8 mouse cellular contexts compared by ENCODE assay signal in genomic region chr3:75556695-75557291, GRCm38 (mm10). TPM values are rescaled to one million over a fixed set of nuclear protein-coding genes. Genes with fewer than 3 reads are reported as not detected.
A peak's percentile ranks its signal among the peaks of the same experiment; 100 is the strongest.
DNase-seq lines count a peak whose midpoint lies in the region; ATAC-seq and TF ChIP-seq lines count a peak whose summit lies in the region.

Pdcd10 (minus strand) TSS chr3:75556856.

- H3K4me1 ChIP-seq in heart, embryonic 12.5 days (replicated peaks) = peaks cover 10% of the 10 kb centered on the region; the same call in 1 of the 2 replicates
- H3K4me1 ChIP-seq in kidney, postnatal 0 days (replicated peaks; ENCODE audit: insufficient read depth, low read length) = 0 out of 2 replicates have a peak, but pooled peaks cover 3% of the 10 kb centered on the region
- peaks cover 8% of the 10 kb centered on the region; the same call in 1 of the 2 replicates for H3K4me1 ChIP-seq in liver, embryonic 11.5 days (replicated peaks; ENCODE audit: control insufficient read depth, insufficient read depth, low read length)
- no peaks in the 10 kb centered on the region for H3K4me1 ChIP-seq in stomach, embryonic 14.5 days (ENCODE audit: control insufficient read depth, insufficient read depth, low read length)

- H3K9ac ChIP-seq in heart, embryonic 12.5 days = peak within 1 kb of the TSS; percentile 96
- peak within 1 kb of the TSS; percentile 87 for H3K9ac ChIP-seq in kidney, postnatal 0 days (ENCODE audit: low read depth, low read length)
- H3K9ac ChIP-seq in liver, embryonic 11.5 days (ENCODE audit: low read depth, low read length) = peak within 1 kb of the TSS; percentile 73
- H3K9ac ChIP-seq in stomach, embryonic 14.5 days (replicated peaks; ENCODE audit: low read depth, low read length) = peak within 1 kb of the TSS; percentile 79

- peak within 1 kb of the TSS; percentile 89 for H3K4me2 ChIP-seq in heart, embryonic 12.5 days
- H3K4me2 ChIP-seq in kidney, postnatal 0 days (ENCODE audit: low read length) = peak within 1 kb of the TSS; percentile 68
- H3K4me2 ChIP-seq in liver, embryonic 11.5 days = peak within 1 kb of the TSS; percentile 80
- H3K4me2 ChIP-seq in stomach, embryonic 14.5 days (replicated peaks; ENCODE audit: low read depth, low read length) = peak within 1 kb of the TSS; percentile 92

- H3K4me3 ChIP-seq in heart, embryonic 12.5 days = peak within 1 kb of the TSS; percentile 98
- peak within 1 kb of the TSS; percentile 76 for H3K4me3 ChIP-seq in kidney, postnatal 0 days (replicated peaks; ENCODE audit: low read depth, low read length)
- H3K4me3 ChIP-seq in liver, embryonic 11.5 days (ENCODE audit: low read depth, low read length) = peak within 1 kb of the TSS; percentile 85
- H3K4me3 ChIP-seq in stomach, embryonic 14.5 days (ENCODE audit: low read depth, low read length) = peak within 1 kb of the TSS; percentile 91

- peak; percentile 47 for TF ChIP-seq CTCF in kidney, postnatal 0 days (IDR thresholded peaks at IDR 0.05; ENCODE audit: low read depth)

- no peaks in the 10 kb centered on the region for H3K9me3 ChIP-seq in heart, embryonic 12.5 days (replicated peaks)
- H3K9me3 ChIP-seq in kidney, postnatal 0 days (replicated peaks; ENCODE audit: low read length) = no peaks in the 10 kb centered on the region
- H3K9me3 ChIP-seq in liver, embryonic 11.5 days (ENCODE audit: control insufficient read depth, low read length) = no peaks in the 10 kb centered on the region
- no peaks in the 10 kb centered on the region for H3K9me3 ChIP-seq in stomach, embryonic 14.5 days (ENCODE audit: control insufficient read depth, low read depth, low read length)

- WGBS in heart, embryonic 12.5 days = 0% methylated on average over 35 of the region's 35 CpGs
- WGBS in kidney, postnatal 0 days = under 1% methylated on average over 35 of the region's 35 CpGs
- under 1% methylated on average over 35 of the region's 35 CpGs for WGBS in liver, embryonic 11.5 days
- under 1% methylated on average over 35 of the region's 35 CpGs for WGBS in stomach, embryonic 14.5 days

- H3K27me3 ChIP-seq in heart, embryonic 12.5 days (replicated peaks) = no peaks in the 10 kb centered on the region
- H3K27me3 ChIP-seq in kidney, postnatal 0 days (ENCODE audit: insufficient read depth, low read length) = no peaks in the 10 kb centered on the region
- H3K27me3 ChIP-seq in liver, embryonic 11.5 days (replicated peaks; ENCODE audit: control insufficient read depth, insufficient read depth, low read length) = no peaks in the 10 kb centered on the region
- no peaks in the 10 kb centered on the region for H3K27me3 ChIP-seq in stomach, embryonic 14.5 days (ENCODE audit: control insufficient read depth, insufficient read depth, low read length)

- peak; percentile 90 for ATAC-seq in erythroid progenitor cell, adult 5-6 weeks (replicated peaks; ENCODE audit: low FRiP score, poor library complexity, severe bottlenecking)
- ATAC-seq in heart, embryonic 12.5 days (ENCODE audit: insufficient number of reproducible peaks, low FRiP score) = peak; percentile 99
- peak; percentile 98 for ATAC-seq in kidney, postnatal 0 days (replicated peaks; ENCODE audit: low FRiP score, low read depth)
- peak; percentile 94 for ATAC-seq in liver, embryonic 11.5 days (replicated peaks; ENCODE audit: low FRiP score)
- ATAC-seq in stomach, embryonic 14.5 days (ENCODE audit: insufficient number of reproducible peaks, insufficient read depth, low FRiP score, low read depth) = peak; percentile 97

- peak within 1 kb of the TSS; percentile 69 for H3K27ac ChIP-seq in heart, embryonic 12.5 days (ENCODE audit: poor library complexity, severe bottlenecking)
- H3K27ac ChIP-seq in kidney, postnatal 0 days = peak within 1 kb of the TSS; percentile 92
- H3K27ac ChIP-seq in liver, embryonic 11.5 days (ENCODE audit: low read depth, low read length) = peak within 1 kb of the TSS; percentile 81
- peak within 1 kb of the TSS; percentile 66 for H3K27ac ChIP-seq in stomach, embryonic 14.5 days (ENCODE audit: low read length)

- peak; percentile 100 for DNase-seq in CD4-positive helper T cell, adult 2 months (ENCODE audit: low read depth, low spot score)
- peak; percentile 100 for DNase-seq in brain, embryonic 18.5 days (ENCODE audit: low read depth, low spot score)
- DNase-seq in kidney, postnatal 0 days (ENCODE audit: low spot score) = peak; percentile 100
- peak; percentile 98 for DNase-seq in liver, embryonic 11.5 days (ENCODE audit: low spot score)
- peak; percentile 100 for DNase-seq in naive thymus-derived CD4-positive, alpha-beta T cell, adult 2 months (ENCODE audit: low read depth)

- H3K36me3 ChIP-seq in heart, embryonic 12.5 days = no peaks in the 10 kb centered on the region
- no peaks in the 10 kb centered on the region for H3K36me3 ChIP-seq in kidney, postnatal 0 days (ENCODE audit: insufficient read depth, low read length)
- H3K36me3 ChIP-seq in liver, embryonic 11.5 days (ENCODE audit: control insufficient read depth, insufficient read depth, low read length) = no peaks in the 10 kb centered on the region
- H3K36me3 ChIP-seq in stomach, embryonic 14.5 days (ENCODE audit: control insufficient read depth, insufficient read depth, low read length) = no peaks in the 10 kb centered on the region

RNA-seq across cellular contexts. Expression of gene Pdcd10, which starts in this region (rescaled TPM):
- total RNA-seq in erythroid progenitor cell, adult 5-6 weeks (2015; ENCODE audit: low replicate concordance) = 38.6 and 38.9 TPM in 2 replicates
- total RNA-seq in erythroid progenitor cell, adult 5-6 weeks (2017; ENCODE audit: low replicate concordance) = 60.8 and 67.1 TPM in 2 replicates
- 62.5 and 64.4 TPM in 2 replicates for polyA plus RNA-seq in heart, embryonic 12.5 days (2016; fragmentation: Nextera tagmentation; extraction: Ambion mirVana)
- 123 and 131 TPM in 2 replicates for polyA plus RNA-seq in kidney, postnatal 0 days (2015; fragmentation: Nextera tagmentation; extraction: Ambion mirVana)
- polyA plus RNA-seq in liver, embryonic 11.5 days (2014; fragmentation: Nextera tagmentation; extraction: Ambion mirVana) = 96.1 and 104 TPM in 2 replicates
- 110 and 114 TPM in 2 replicates for polyA plus RNA-seq in stomach, embryonic 14.5 days (2014; fragmentation: Nextera tagmentation; extraction: Ambion mirVana)

Comparison
In these comparisons a context has a peak if more than half of its experiments do, and no peak if none do; other contexts are left out.
1. Peak in every context shown above with its lines: DNase-seq, ATAC-seq, H3K4me3 ChIP-seq and H3K27ac ChIP-seq.